Mouse (Mus musculus) liver (tissue): ENCODE measurements at regions not wholly inside any gene's neighbourhood (a gene's known extent, or its start where the extent isn't known, plus 50 kb on each side); places are given as distances from the start of the nearest gene placed in this dataset.
"Not testable (repeated sequence)": the region's sequence is repeated elsewhere in the genome, so short reads cannot be mapped to it uniquely, and the experiment has no call there.

ENCODE experiments used
- DNase-seq: peaks from one replicate; pipeline ENCODE4 v3.0.0-alpha.2; 2020; ENCODE audit warnings: mixed read lengths

- no peak for DNase-seq
Measured at GRCm38 (mm10) chr13:75295818-75296217, 206.2 kb downstream of the Pcsk1 start.

GRCm38 (mm10) chr13:75319780-75320179, 230.2 kb downstream of the Pcsk1 start:
- DNase-seq, result no peak

- DNase-seq, result no peak
Measured at GRCm38 (mm10) chr13:75320239-75320638, 230.6 kb downstream of the Pcsk1 start.

- no peak for DNase-seq
Measured at GRCm38 (mm10) chr13:75337054-75337453, 247.4 kb downstream of the Pcsk1 start.

GRCm38 (mm10) chr13:75343422-75343821, 253.8 kb downstream of the Pcsk1 start:
- no peak for DNase-seq

- DNase-seq, result no peak
Measured at GRCm38 (mm10) chr13:75366723-75367426, 277.2 kb downstream of the Pcsk1 start.

GRCm38 (mm10) chr13:75368249-75368800, 278.7 kb downstream of the Pcsk1 start:
- DNase-seq, result no peak

GRCm38 (mm10) chr13:75377100-75377499, 287.5 kb downstream of the Pcsk1 start:
- DNase-seq, result not testable (repeated sequence)

- DNase-seq, result no peak
Measured at GRCm38 (mm10) chr13:75377717-75378116, 288.1 kb downstream of the Pcsk1 start.

GRCm38 (mm10) chr13:75384631-75385340, 295.2 kb downstream of the Pcsk1 start:
- DNase-seq, result no peak

- peak; percentile 3 for DNase-seq
Measured at GRCm38 (mm10) chr13:75389211-75389610, 299.6 kb downstream of the Pcsk1 start.

GRCm38 (mm10) chr13:75390177-75390576, 300.6 kb downstream of the Pcsk1 start:
- DNase-seq, result no peak

GRCm38 (mm10) chr13:75399846-75400245, 306.7 kb upstream of the Ell2 start:
- not testable (repeated sequence) for DNase-seq

- no peak for DNase-seq
Measured at GRCm38 (mm10) chr13:75420726-75421125, 285.8 kb upstream of the Ell2 start.

- no peak for DNase-seq
Measured at GRCm38 (mm10) chr13:75426971-75427370, 279.6 kb upstream of the Ell2 start.

- DNase-seq, result no peak
Measured at GRCm38 (mm10) chr13:75439170-75439569, 267.4 kb upstream of the Ell2 start.

GRCm38 (mm10) chr13:75440051-75440450, 266.5 kb upstream of the Ell2 start:
- no peak for DNase-seq

GRCm38 (mm10) chr13:75460335-75460878, 246.2 kb upstream of the Ell2 start:
- no peak for DNase-seq

GRCm38 (mm10) chr13:75461273-75461672, 245.3 kb upstream of the Ell2 start:
- no peak for DNase-seq

- no peak for DNase-seq
Measured at GRCm38 (mm10) chr13:75467225-75467624, 239.3 kb upstream of the Ell2 start.

GRCm38 (mm10) chr13:75475828-75476597, 230.5 kb upstream of the Ell2 start:
- no peak for DNase-seq

GRCm38 (mm10) chr13:75483157-75483915, 223.2 kb upstream of the Ell2 start:
- not testable (repeated sequence) for DNase-seq
